Mouse (Mus musculus) neural tube, embryonic 14.5 days (tissue): ENCODE measurements at regions not wholly inside any gene's neighbourhood (a gene's known extent, or its start where the extent isn't known, plus 50 kb on each side); places are given as distances from the start of the nearest gene placed in this dataset.
"Not testable (repeated sequence)": the region's sequence is repeated elsewhere in the genome, so short reads cannot be mapped to it uniquely, and the experiment has no call there.

Experiments
- ATAC-seq: fragments of 200-750 bp; cut with Nextera tagmentation; 2 replicates; pipeline ENCODE4 v1.8.0; 2017; ENCODE audit warnings: low read depth, mild to moderate bottlenecking, moderate TSS enrichment, moderate library complexity
- H3K27ac ChIP-seq: fragments of 300-500 bp; sonication (generic); 2 replicates; pipeline ENCODE4 v1.5.1; 2014; ENCODE audit warnings: low read depth, mild to moderate bottlenecking, control low read depth, low read length, moderate library complexity, mixed read lengths
- H3K27me3 ChIP-seq: fragments of 300-500 bp; sonication (generic); 2 replicates; pipeline ENCODE4 v1.6.1; 2014; ENCODE audit warnings: low read length; ENCODE audit not compliant: control insufficient read depth, insufficient read depth
- H3K36me3 ChIP-seq: fragments of 300-500 bp; sonication (generic); 2 replicates; pipeline ENCODE4 v1.6.1; 2014; ENCODE audit warnings: low read length, mixed read lengths; ENCODE audit not compliant: control insufficient read depth, insufficient read depth
- H3K4me1 ChIP-seq: fragments of 300-500 bp; sonication (generic); 2 replicates; pipeline ENCODE4 v1.6.1; 2014; ENCODE audit warnings: low read length; ENCODE audit not compliant: control insufficient read depth, insufficient read depth
- H3K4me2 ChIP-seq: fragments of 300-500 bp; sonication (generic); 2 replicates; pipeline ENCODE4 v1.6.1; 2014; ENCODE audit warnings: mild to moderate bottlenecking, low read depth, low read length, control low read depth
- H3K4me3 ChIP-seq: fragments of 300-500 bp; sonication (generic); 2 replicates; pipeline ENCODE4 v1.5.1; 2014; ENCODE audit warnings: low read depth, low read length, control low read depth, mixed read lengths
- H3K9ac ChIP-seq: fragments of 300-500 bp; sonication (generic); replicated peaks from 2 replicates; pipeline ENCODE4 v1.6.1; 2014; ENCODE audit warnings: low read depth, mild to moderate bottlenecking, control low read depth, low read length, mixed read lengths
- H3K9me3 ChIP-seq: fragments of 300-500 bp; sonication (generic); 2 replicates; pipeline ENCODE4 v1.6.1; 2016; ENCODE audit warnings: low read length; ENCODE audit not compliant: control insufficient read depth
- WGBS: fragments of 180-500 bp; shearing (Covaris S2); extraction: QIAGEN DNeasy Blood & Tissue Kit; methylation state at CpG from one replicate; pipeline ENCODE4 v1.1.7; 2014; 5-methylcytosine and 5-hydroxymethylcytosine counted together

DNA sequence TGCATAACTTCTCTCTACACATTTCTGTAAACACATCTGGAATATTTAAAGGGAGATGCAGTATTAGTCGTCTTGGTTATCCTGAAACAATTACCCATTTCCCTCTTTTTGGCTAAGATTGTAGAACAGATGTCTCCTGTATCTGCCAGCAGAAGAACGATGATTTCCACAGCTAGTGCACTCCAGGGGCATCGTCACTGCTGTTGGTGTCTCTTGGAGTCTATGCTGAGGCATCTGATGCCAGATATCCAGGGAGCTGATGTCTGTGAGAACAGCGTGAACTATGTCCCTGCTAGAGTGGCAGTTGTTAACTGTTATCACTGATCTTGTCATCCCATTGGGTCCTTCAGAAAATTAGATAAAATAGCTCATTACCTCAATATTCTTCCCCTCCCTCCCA lies 536.2 kb downstream of the Trhde start:
- Histone ChIP-seq H3K9ac (no peak overlapping the region), H3K4me1 (no peaks in the 10 kb centered on the region), H3K36me3 (no peaks in the 10 kb centered on the region), H3K4me2 (no peak overlapping the region), H3K27ac (no peak overlapping the region), H3K9me3 (no peaks in the 10 kb centered on the region), H3K27me3 (no peaks in the 10 kb centered on the region), H3K4me3 (no peak overlapping the region)
- peak; percentile 80; the same call in 1 of the 2 replicates for ATAC-seq
- WGBS: 64% methylated on average over 4 of the region's 4 CpGs

DNA sequence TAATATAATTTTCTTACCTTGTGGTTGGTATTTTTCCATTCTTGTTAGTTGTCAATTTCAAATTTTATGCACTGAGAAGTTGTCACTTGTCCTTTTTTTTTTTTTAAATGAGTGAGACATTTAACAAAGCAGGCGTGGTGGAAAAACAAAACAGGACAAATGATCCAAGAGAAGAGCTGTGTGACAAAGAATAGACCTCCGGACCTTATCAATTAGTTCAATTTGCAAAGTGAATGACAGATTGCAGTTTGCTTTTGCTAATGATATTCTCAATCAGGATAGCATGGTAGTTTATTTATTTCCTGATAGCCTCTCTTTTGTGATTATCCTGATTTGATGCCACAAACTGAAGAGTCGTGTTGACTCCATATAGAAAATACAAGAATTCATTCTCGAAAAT lies 560.5 kb downstream of the Trhde start:
- 85% methylated on average over 4 of the region's 4 CpGs for WGBS
- H3K36me3 ChIP-seq: no peaks in the 10 kb centered on the region
- H3K4me2 ChIP-seq: no peak overlapping the region
- H3K27ac ChIP-seq: no peak overlapping the region
- no peaks in the 10 kb centered on the region for H3K4me1 ChIP-seq
- H3K27me3 ChIP-seq: no peaks in the 10 kb centered on the region
- H3K9ac ChIP-seq: no peak overlapping the region
- ATAC-seq: no peak
- H3K9me3 ChIP-seq: no peaks in the 10 kb centered on the region
- no peak overlapping the region for H3K4me3 ChIP-seq

DNA sequence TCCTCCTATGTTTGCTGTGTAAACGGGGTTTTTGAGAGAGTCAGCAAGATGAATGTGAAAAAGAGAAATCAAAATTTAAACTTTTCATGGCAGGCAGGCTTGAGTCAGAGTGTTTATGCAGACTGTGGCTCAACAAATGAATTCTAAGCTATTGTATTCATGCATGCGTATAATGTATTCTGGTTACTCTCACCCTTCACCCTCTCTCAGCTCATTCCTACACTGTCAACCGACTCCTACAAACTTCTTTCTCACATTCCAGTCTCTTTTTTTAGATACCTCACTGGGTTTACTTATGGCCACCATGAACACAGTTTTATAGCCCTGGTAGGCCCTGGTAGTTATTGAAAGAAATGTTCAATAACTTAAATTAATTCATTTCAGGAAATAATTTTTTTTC lies 574.5 kb downstream of the Trhde start:
- Histone ChIP-seq H3K4me2 (no peak overlapping the region), H3K36me3 (no peaks in the 10 kb centered on the region), H3K4me1 (no peaks in the 10 kb centered on the region), H3K9ac (no peak overlapping the region), H3K9me3 (no peaks in the 10 kb centered on the region), H3K27ac (no peak overlapping the region), H3K27me3 (no peaks in the 10 kb centered on the region), H3K4me3 (no peak overlapping the region)
- WGBS: 69% methylated on average over 3 of the region's 3 CpGs
- ATAC-seq: no peak

DNA sequence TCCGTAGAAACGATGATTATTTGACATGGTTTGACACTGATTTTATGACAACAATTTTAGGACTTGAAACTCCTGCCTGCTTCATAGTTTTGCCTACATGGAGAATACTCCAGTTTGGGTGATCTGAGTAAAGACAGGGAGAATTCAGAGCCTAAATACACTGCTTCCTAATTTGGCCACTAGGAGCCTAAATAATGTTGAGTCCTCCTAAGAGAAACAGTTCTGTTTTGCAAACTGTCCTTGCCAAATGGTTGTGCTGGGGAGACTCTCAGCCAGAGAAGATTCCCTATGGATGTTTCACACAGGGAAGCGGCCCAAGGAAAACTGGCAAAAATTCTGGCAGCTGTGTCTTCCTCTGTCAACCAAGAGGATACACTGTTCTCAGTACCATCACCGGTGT lies 600.5 kb downstream of the Trhde start:
- H3K36me3 ChIP-seq: no peaks in the 10 kb centered on the region
- no peaks in the 10 kb centered on the region for H3K27me3 ChIP-seq
- no peak overlapping the region for H3K9ac ChIP-seq
- H3K27ac ChIP-seq: no peak overlapping the region
- no peaks in the 10 kb centered on the region for H3K4me1 ChIP-seq
- H3K4me3 ChIP-seq: no peak overlapping the region
- WGBS: 96% methylated on average over 4 of the region's 4 CpGs
- no peak overlapping the region for H3K4me2 ChIP-seq
- ATAC-seq: no peak
- H3K9me3 ChIP-seq: no peaks in the 10 kb centered on the region

DNA sequence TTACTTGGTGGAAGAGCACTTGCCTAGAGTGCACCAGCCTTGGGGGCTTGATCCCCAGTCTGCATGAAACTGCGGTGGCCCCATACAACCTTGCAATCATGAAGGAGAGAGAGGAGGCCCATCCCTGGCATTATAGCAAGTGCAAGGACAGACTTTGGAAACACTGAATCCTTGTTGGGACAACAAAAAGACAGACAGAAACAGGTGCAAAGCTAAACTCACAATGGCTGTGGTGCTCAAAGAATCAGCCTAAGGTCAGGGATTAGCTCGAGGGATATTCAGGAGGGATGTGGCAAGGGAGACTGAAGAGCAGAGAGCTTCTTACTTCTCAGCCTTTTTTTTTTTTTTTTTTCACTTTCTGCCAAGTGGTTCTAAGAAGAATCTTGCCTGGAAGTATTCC lies 601.2 kb downstream of the Trhde start:
- Histone ChIP-seq H3K9me3 (no peaks in the 10 kb centered on the region), H3K4me2 (no peak overlapping the region), H3K4me1 (no peaks in the 10 kb centered on the region), H3K27ac (no peak overlapping the region), H3K36me3 (no peaks in the 10 kb centered on the region), H3K27me3 (no peaks in the 10 kb centered on the region), H3K9ac (no peak overlapping the region), H3K4me3 (no peak overlapping the region)
- no peak for ATAC-seq
- 82% methylated on average over 2 of the region's 2 CpGs for WGBS

DNA sequence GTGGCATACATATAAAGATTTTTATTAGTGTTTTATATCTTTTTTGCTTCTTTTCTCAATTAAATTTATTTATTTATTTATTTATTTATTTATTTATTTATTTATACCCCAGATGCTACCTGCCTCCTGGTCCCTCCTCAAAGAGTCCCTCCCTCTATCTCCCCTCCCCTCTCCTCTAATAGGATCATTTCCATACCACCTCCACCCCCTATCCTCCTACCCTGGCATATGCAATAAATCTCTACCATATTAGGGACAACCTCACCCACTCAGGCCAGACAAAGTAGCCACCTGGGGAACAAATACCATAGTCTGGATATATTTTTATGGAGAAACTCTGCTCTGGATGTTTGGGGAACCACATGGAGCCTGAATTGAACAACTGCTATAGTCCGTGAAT lies 615.8 kb downstream of the Trhde start:
- H3K27me3 ChIP-seq: no peaks in the 10 kb centered on the region
- ATAC-seq: 0 out of 2 replicates have a peak, but pooled peaks have one; percentile 24
- H3K36me3 ChIP-seq: no peaks in the 10 kb centered on the region
- no peaks in the 10 kb centered on the region for H3K4me1 ChIP-seq
- no peak overlapping the region for H3K4me2 ChIP-seq
- H3K4me3 ChIP-seq: no peak overlapping the region
- no peak overlapping the region for H3K9ac ChIP-seq
- WGBS: 94% methylated on average over 1 of the region's 1 CpGs
- no peaks in the 10 kb centered on the region for H3K9me3 ChIP-seq
- no peak overlapping the region for H3K27ac ChIP-seq

DNA sequence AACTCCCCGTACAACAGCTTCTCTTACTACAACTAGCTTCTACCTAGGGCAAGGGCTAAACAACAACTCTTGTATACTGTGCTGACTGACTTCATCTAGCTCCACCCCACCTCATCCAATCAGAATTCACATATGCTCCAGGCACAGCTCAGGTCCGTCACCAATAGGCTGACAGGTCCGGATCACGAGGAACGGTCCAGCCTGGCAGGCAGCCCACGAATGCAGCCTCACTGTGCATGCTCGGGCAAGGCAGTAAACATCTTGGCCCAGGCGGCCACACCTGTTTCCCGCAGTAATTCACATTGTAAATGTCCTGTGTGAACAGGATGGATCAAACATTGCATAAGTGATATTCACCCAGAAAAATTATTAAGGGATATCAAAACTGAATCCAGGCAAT lies 658.8 kb downstream of the Trhde start:
- not testable (repeated sequence) for H3K9me3 ChIP-seq, ATAC-seq, H3K9ac ChIP-seq, H3K4me1 ChIP-seq, H3K27me3 ChIP-seq, H3K36me3 ChIP-seq, H3K27ac ChIP-seq, H3K4me2 ChIP-seq, H3K4me3 ChIP-seq
- WGBS: 87% methylated on average over 9 of the region's 9 CpGs

DNA sequence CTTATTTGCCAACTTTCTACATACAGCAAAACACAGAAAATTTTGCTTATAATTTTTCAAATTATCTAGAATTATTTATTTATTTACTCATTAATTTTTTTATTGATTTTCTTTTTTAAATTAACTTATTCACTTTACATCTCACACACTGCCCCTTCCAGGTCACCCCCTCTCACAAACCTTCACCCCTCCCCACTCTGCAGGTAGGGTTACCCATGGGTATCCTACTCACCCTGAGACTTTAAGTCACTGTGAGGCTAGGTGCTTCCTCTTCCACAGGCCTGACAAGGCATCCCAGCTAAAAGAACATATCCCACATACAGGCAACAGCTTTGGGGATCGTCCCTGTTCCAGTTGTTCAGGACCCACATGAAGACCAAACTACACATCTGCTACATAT lies 664.2 kb downstream of the Trhde start:
- Histone ChIP-seq H3K4me3 (no peak overlapping the region), H3K9me3 (no peaks in the 10 kb centered on the region), H3K36me3 (no peaks in the 10 kb centered on the region), H3K9ac (no peak overlapping the region), H3K27ac (no peak overlapping the region), H3K4me2 (no peak overlapping the region), H3K4me1 (no peaks in the 10 kb centered on the region), H3K27me3 (no peaks in the 10 kb centered on the region)
- 92% methylated on average over 1 of the region's 1 CpGs for WGBS
- ATAC-seq: no peak

DNA sequence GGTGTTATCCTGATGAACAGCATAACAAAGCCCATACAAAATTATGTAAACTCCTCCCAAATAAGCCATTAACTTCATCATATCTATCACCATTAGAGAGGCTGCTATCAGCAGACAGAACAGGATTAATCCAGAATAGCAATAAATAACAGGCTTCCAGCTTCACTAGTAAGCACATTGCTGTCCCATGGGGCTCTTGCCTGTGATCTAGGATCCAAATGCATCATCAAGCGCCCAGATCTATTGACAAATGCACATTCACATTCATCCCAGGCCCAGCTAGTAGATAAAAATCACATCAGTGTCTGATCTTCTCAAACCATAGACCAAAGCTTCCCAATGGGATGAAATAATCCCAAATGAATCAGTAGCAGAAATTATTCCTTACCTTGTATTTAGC lies 665.0 kb downstream of the Trhde start:
- Histone ChIP-seq H3K36me3 (no peaks in the 10 kb centered on the region), H3K4me2 (no peak overlapping the region), H3K27ac (no peak overlapping the region), H3K27me3 (no peaks in the 10 kb centered on the region), H3K9ac (no peak overlapping the region), H3K9me3 (no peaks in the 10 kb centered on the region), H3K4me1 (no peaks in the 10 kb centered on the region), H3K4me3 (no peak overlapping the region)
- 48% methylated on average over 1 of the region's 1 CpGs for whole genome bisulfite sequencing
- ATAC-seq: no peak
